Mouse (Mus musculus) heart, postnatal 0 days (tissue): Measurements from ENCODE around the gene Hivep2. TPM values are rescaled to one million over a fixed set of nuclear protein-coding genes. Genes with fewer than 3 reads are reported as not detected.

Experiments
- ATAC-seq: fragments of 200-750 bp; cut with Nextera tagmentation; 2 replicates; pipeline ENCODE4 v1.8.0; 2017; ENCODE audit warnings: low read depth, moderate number of reproducible peaks, moderate library complexity; ENCODE audit not compliant: insufficient read depth
- DNase-seq: peaks from one replicate; pipeline ENCODE4 v3.0.0-alpha.2; 2016; ENCODE audit warnings: low spot score
- H3K27ac ChIP-seq: fragments of 300-500 bp; sonication (generic); 2 replicates; pipeline ENCODE4 v1.5.1; 2014; ENCODE audit warnings: low read depth, mild to moderate bottlenecking
- H3K27me3 ChIP-seq: fragments of 300-500 bp; sonication (generic); 2 replicates; pipeline ENCODE4 v1.6.1; 2014; ENCODE audit warnings: low read length, mixed read lengths; ENCODE audit not compliant: control insufficient read depth, insufficient read depth
- H3K36me3 ChIP-seq: fragments of 300-500 bp; sonication (generic); replicated peaks from 2 replicates; pipeline ENCODE4 v1.6.1; 2014; ENCODE audit warnings: low read length, mixed read lengths; ENCODE audit not compliant: control insufficient read depth, insufficient read depth
- H3K4me1 ChIP-seq: fragments of 300-500 bp; sonication (generic); 2 replicates; pipeline ENCODE4 v1.6.1; 2014; ENCODE audit warnings: antibody characterized with exemption; ENCODE audit not compliant: control insufficient read depth, insufficient read depth
- H3K4me2 ChIP-seq: fragments of 300-500 bp; sonication (generic); 2 replicates; pipeline ENCODE4 v1.6.1; 2014; ENCODE audit warnings: low read depth, mild to moderate bottlenecking, low read length, moderate library complexity
- H3K4me3 ChIP-seq: fragments of 300-500 bp; sonication (generic); 2 replicates; pipeline ENCODE4 v1.5.1; 2014; ENCODE audit warnings: low read depth, low read length
- H3K9ac ChIP-seq: fragments of 300-500 bp; sonication (generic); replicated peaks from 2 replicates; pipeline ENCODE4 v1.6.1; 2014; ENCODE audit warnings: low read depth, low read length, mixed read lengths
- H3K9me3 ChIP-seq: fragments of 300-500 bp; sonication (generic); replicated peaks from 2 replicates; pipeline ENCODE4 v1.6.1; 2016; ENCODE audit warnings: low read length; ENCODE audit not compliant: control insufficient read depth
- CTCF ChIP-seq: IDR thresholded peaks from 2 replicates; pipeline ENCODE4 v1.5.1; 2016; ENCODE audit warnings: antibody characterized with exemption, control low read depth, low read depth
- EP300 ChIP-seq: IDR thresholded peaks from 2 replicates; pipeline ENCODE4 v1.6.1; 2016; ENCODE audit warnings: antibody characterized with exemption, low read depth
- WGBS: fragments of 180-500 bp; shearing (Covaris S2); extraction: QIAGEN DNeasy Blood & Tissue Kit; methylation state at CpG from one replicate; pipeline ENCODE4 v1.1.7; 2014; 5-methylcytosine and 5-hydroxymethylcytosine counted together
- polyA plus RNA-seq: library from polyadenylated mRNA; unstranded; fragments of >200 nt; fragmentation: Nextera tagmentation; extraction: Ambion mirVana; gene quantifications from 2 replicates; pipeline ENCODE4 v1.2.1, GENCODE M21; 2015
- total RNA-seq: library from RNA; depleted of rRNA; stranded (reverse); fragments of >200 nt; gene quantifications from 2 replicates; pipeline ENCODE4 v1.2.3, GENCODE M21; 2014; ENCODE audit warnings: low replicate concordance

Gene Hivep2
- total and polyA plus RNA-seq, 2 experiments from 2014 or later, result 3.7 to 11.6 TPM

DNA sequence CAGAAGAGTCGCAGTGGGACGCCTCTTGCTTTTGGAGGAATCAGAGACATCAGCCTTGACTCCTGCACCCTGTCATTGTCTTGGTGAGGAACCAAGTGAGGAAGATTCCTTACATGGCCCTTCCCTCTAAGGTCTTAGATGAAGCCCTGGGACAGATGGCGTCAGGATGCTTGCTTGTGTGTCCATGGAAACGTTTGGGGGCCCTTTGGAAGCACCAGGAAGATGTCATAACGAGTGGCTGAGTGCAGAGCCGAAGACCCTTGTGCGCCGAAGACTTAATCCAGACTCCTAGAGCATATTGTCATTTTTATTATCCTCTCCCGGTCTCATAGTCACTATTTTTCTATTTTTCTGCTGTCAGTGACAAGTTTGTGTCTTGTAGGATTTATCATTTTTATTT, 111.0 kb downstream of the Hivep2 start:
- WGBS, result 84% methylated on average over 9 of the region's 9 CpGs
- H3K9ac ChIP-seq, result no peak overlapping the region
- 0 out of 2 replicates have a peak, but pooled peaks cover 6% of the 10 kb centered on the region for H3K4me1 ChIP-seq
- H3K4me3 ChIP-seq, result no peak overlapping the region
- no peaks in the 10 kb centered on the region for H3K36me3 ChIP-seq
- no peak overlapping the region for H3K27ac ChIP-seq
- no peak overlapping the region for H3K4me2 ChIP-seq
- H3K9me3 ChIP-seq, result no peaks in the 10 kb centered on the region
- DNase-seq (no peak), ATAC-seq (no peak)
- TF ChIP-seq CTCF (no peak), EP300 (no peak)
- no peaks in the 10 kb centered on the region for H3K27me3 ChIP-seq

DNA sequence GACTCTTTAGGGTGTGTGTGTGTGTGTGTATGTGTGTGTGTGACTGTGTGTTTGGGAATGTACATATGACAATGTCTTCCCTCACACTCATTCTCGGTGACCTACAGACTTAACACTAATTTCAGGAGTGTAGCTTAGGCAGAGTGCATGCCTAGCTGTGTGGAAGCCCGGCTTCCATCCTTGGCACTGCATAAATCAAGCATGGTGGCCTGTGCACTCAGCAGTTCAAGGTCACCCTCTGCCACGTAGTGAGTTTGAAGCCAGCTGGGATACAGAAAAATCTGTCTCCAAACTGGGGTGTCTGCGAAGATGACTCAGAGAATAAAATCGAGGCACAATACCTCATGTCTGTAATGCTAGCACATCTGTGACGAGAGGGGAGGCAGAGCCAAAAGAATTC, 115.0 kb downstream of the Hivep2 start:
- Histone ChIP-seq H3K27ac (no peak overlapping the region), H3K9me3 (no peaks in the 10 kb centered on the region), H3K9ac (no peak overlapping the region), H3K4me2 (no peak overlapping the region), H3K4me3 (no peak overlapping the region), H3K36me3 (no peaks in the 10 kb centered on the region), H3K4me1 (no peaks in the 10 kb centered on the region), H3K27me3 (no peaks in the 10 kb centered on the region)
- ATAC-seq, result no peak
- no peak for DNase-seq
- TF ChIP-seq CTCF (no peak), EP300 (no peak)
- 77% methylated on average over 6 of the region's 6 CpGs for WGBS

DNA sequence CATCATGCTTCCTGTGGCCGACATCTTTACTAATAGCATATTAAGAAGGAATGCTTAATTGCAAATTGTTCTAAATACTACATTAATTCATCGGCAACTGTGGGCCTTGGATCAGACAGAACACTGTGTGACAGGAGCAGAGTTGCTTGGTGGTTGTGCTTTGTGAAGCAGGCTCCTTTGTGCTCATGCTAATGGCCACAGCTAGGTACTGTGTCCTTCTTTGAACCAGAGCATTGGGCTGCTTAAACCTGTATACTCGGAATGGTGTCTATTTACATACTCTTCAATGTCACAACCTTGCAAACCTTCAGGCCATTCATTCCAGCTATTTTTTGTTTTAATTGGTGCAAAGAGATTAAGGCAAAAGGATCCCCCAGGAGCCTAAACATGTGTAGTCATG, 115.9 kb downstream of the Hivep2 start:
- Histone ChIP-seq H3K9me3 (no peaks in the 10 kb centered on the region), H3K9ac (no peak overlapping the region), H3K4me1 (no peaks in the 10 kb centered on the region), H3K36me3 (no peaks in the 10 kb centered on the region), H3K4me3 (no peak overlapping the region), H3K4me2 (no peak overlapping the region), H3K27me3 (no peaks in the 10 kb centered on the region), H3K27ac (no peak overlapping the region)
- TF ChIP-seq CTCF, result no peak
- TF ChIP-seq EP300, result no peak
- no peak for DNase-seq
- no peak for ATAC-seq
- WGBS, result 81% methylated on average over 3 of the region's 3 CpGs

DNA sequence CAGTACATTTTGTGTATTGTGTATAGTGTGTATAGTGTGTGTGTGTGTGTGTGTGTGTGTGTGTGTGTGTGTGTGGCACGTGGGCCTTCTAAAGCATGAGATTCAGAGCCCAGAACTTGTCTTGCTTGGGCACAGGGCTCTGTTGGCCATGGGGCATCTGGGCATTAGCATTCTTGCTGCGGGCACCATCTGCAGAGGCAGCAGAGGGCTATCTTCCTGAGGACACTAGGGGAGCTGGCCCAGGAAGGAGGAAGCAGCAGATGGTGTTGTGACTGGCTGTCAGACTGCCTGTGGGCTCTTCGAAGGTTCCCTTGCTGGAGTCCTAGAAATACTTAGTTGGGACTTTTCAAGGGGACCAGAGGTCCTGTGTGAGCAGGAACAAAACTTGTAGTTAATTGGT, 116.4 kb downstream of the Hivep2 start:
- H3K27me3 ChIP-seq, result no peaks in the 10 kb centered on the region
- ATAC-seq (no peak), DNase-seq (no peak)
- TF ChIP-seq CTCF, result no peak
- TF ChIP-seq EP300, result no peak
- H3K9me3 ChIP-seq, result no peaks in the 10 kb centered on the region
- no peaks in the 10 kb centered on the region for H3K4me1 ChIP-seq
- H3K4me3 ChIP-seq, result no peak overlapping the region
- no peak overlapping the region for H3K4me2 ChIP-seq
- no peak overlapping the region for H3K9ac ChIP-seq
- 73% methylated on average over 3 of the region's 3 CpGs for WGBS
- no peaks in the 10 kb centered on the region for H3K36me3 ChIP-seq
- no peak overlapping the region for H3K27ac ChIP-seq

DNA sequence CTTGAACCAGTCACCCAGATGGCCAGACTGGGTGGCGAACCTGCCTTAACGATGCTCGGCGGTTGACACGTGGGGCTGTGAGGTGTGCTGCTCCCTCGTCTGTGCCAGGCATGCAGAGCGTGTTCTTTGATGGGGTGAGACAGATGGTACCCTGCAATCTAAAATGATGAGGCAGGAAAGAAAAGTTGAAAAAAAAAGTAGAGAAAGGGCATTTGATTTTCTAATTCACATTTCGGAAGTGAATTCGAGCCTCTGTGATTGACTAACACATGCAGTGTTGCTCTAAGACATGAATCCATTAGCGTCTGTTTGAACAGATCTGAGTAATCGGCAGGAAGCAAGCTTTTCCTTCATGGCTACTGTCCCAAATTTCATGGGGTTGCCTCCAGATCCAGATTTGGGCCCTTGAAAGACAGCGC, 119.4 kb downstream of the Hivep2 start:
- TF ChIP-seq CTCF (no peak), EP300 (no peak)
- Histone ChIP-seq H3K36me3 (no peaks in the 10 kb centered on the region), H3K4me1 (no peaks in the 10 kb centered on the region), H3K4me3 (0 out of 2 replicates have a peak overlapping the region, but pooled peaks have one; percentile 37), H3K27ac (peak overlapping the region; percentile 84), H3K4me2 (peak overlapping the region; percentile 49), H3K27me3 (no peaks in the 10 kb centered on the region), H3K9me3 (no peaks in the 10 kb centered on the region), H3K9ac (no peak overlapping the region)
- ATAC-seq, result no peak
- WGBS, result 71% methylated on average over 12 of the region's 12 CpGs
- DNase-seq, result peak; percentile 28

DNA sequence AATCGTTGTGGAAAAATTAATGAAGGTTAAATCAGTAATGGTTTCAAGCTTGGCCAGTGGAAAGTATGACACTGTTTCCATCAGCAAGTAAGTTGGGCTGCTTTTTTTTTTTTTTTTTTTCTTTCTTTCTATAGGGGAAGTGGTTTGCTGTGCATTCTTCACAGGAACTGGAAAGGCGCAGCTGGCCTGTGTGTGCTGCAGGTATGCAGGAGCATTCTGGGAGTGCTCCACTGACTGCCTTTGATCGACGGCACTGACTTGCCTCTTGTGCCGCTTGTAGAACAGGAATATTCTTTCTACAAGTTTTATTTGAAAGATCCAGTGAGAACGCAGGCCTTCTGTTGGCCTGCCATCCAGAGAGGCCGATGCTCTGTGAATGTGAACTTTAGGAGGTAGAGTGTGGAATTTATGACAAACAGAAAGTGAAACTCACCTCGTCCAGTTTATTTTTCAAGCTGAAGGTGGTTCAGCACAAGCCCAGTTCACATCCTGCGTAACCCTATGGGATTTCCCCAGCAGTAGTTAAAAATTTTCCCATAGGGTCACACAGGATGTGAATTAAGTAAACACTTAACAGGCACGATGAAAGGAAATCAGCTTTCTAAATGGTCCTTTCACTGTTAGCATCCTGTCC, 120.1 kb downstream of the Hivep2 start:
- no peaks in the 10 kb centered on the region for H3K4me1 ChIP-seq
- H3K36me3 ChIP-seq, result no peaks in the 10 kb centered on the region
- peak overlapping the region; percentile 37 for H3K4me3 ChIP-seq
- ATAC-seq, result peak; percentile 5; the same call in 1 of the 2 replicates
- TF ChIP-seq CTCF (no peak), EP300 (no peak)
- DNase-seq, result peak; percentile 24
- H3K27me3 ChIP-seq, result no peaks in the 10 kb centered on the region
- no peaks in the 10 kb centered on the region for H3K9me3 ChIP-seq
- H3K4me2 ChIP-seq, result peak overlapping the region; percentile 49
- peak overlapping the region; percentile 15; the same call in 1 of the 2 replicates for H3K9ac ChIP-seq
- peak overlapping the region; percentile 84 for H3K27ac ChIP-seq
- WGBS, result 55% methylated on average over 10 of the region's 10 CpGs
